Mouse (Mus musculus): ENCODE measurements around the gene Brdt.

DNA sequence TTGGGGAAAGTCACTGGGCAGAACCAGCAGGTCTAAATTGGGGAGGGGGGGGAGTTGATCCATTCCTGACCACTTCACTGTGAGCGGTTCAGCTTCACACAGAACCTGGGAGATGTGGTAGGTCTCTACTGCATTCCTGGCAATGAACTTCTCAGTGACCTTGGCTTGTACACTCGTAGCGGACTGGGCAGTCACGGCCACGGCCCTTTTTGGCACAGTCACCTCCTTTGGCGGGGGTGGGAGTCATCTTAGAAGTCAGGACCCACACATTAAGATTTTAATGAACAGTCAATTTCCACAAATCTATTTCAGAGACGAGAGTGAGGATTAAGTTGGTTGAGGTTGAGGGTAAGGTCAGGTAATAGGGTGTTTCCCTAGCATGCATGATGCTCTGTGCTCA lies 13.8 kb upstream of the Brdt start:
- TF ChIP-seq POLR2A (IDR thresholded peaks at IDR 0.05; ENCODE audit: low read depth, low read length) = no peak
- no peak for TF ChIP-seq CTCF (conservative IDR thresholded peaks at IDR 0.05; ENCODE audit: insufficient read depth, insufficient read length, low read depth, low read length)
